Comparison of ENCODE assay signal across 9 mouse cellular contexts in the genomic region with DNA sequence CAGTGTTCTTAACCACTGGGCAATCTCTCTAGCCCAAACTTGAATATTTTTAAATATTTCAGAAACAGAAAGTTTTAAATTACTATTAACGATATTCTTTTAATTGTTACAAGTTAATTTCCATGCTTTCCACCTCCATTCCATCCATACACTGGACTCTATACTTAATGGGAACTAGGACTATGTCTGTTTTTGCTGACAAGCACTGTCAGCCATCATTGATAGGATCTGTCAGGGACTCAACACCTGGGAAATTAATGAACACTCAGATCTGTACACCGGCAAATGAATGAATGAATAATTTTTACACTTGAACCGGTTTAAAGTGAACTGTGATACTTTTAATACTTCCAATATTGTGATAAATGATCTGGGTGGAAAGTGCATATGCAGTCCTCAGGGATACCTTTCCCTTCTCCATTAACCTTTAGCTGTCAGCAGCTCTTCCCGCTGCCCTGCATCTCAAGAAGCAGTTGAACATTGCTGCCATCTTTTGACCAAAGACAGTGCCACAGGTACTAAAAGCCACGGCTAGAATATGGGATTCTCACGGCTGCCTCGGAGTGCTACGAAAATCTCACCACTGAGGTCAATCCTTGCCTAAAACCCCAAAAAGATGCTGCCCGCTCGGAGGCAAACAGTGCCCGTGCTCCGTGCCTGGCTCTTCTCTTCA.
DNase-seq lines count a peak whose midpoint lies in the region; ATAC-seq and TF ChIP-seq lines count a peak whose summit lies in the region.
"Had no signal": no experiment of that assay in that cellular context is flagged by ENCODE, and none has a peak within 500 bp of the region (broad histone marks: within the 10 kb centered on the region; RNA-seq: fewer than 3 reads in every experiment).

No protein-coding gene starts in this region.

- no peaks in the 10 kb centered on the region for H3K36me3 ChIP-seq in heart, postnatal 0 days (replicated peaks; ENCODE audit: control insufficient read depth, insufficient read depth, low read length)
- no peaks in the 10 kb centered on the region for H3K36me3 ChIP-seq in heart, embryonic 10.5 days
- H3K36me3 ChIP-seq in E14TG2a.4 (ENCODE audit: insufficient read depth, low read length) = no peaks in the 10 kb centered on the region
- no peaks in the 10 kb centered on the region for H3K36me3 ChIP-seq in hindbrain, embryonic 11.5 days (ENCODE audit: control insufficient read depth, insufficient read depth, low read length)
- H3K36me3 ChIP-seq: heart, embryonic 13.5 days had no signal

- H3K4me2 ChIP-seq in heart, postnatal 0 days (ENCODE audit: low read depth, low read length) = no peak overlapping the region
- no peak overlapping the region for H3K4me2 ChIP-seq in hindbrain, embryonic 11.5 days (replicated peaks; ENCODE audit: low read depth, low read length)
- H3K4me2 ChIP-seq: heart, embryonic 13.5 days had no signal

- no peaks in the 10 kb centered on the region for H3K4me1 ChIP-seq in heart, postnatal 0 days (ENCODE audit: control insufficient read depth, insufficient read depth)
- no peaks in the 10 kb centered on the region for H3K4me1 ChIP-seq in heart, embryonic 10.5 days
- peaks cover 8% of the 10 kb centered on the region for H3K4me1 ChIP-seq in E14TG2a.4 (replicated peaks; ENCODE audit: low read depth, low read length)
- no peaks in the 10 kb centered on the region for H3K4me1 ChIP-seq in hindbrain, embryonic 11.5 days (replicated peaks; ENCODE audit: control insufficient read depth, insufficient read depth, low read length)
- H3K4me1 ChIP-seq: heart, embryonic 13.5 days had no signal

- no peak overlapping the region for H3K4me3 ChIP-seq in heart, postnatal 0 days (ENCODE audit: low read depth, low read length)
- no peak overlapping the region for H3K4me3 ChIP-seq in heart, embryonic 10.5 days
- no peak overlapping the region for H3K4me3 ChIP-seq in E14TG2a.4 (replicated peaks; ENCODE audit: low read length)
- no peak overlapping the region for H3K4me3 ChIP-seq in hindbrain, embryonic 11.5 days (ENCODE audit: low read depth, low read length)
- H3K4me3 ChIP-seq: heart, embryonic 13.5 days had no signal

- no peak overlapping the region for H3K27ac ChIP-seq in heart, postnatal 0 days (ENCODE audit: low read depth)
- H3K27ac ChIP-seq in heart, embryonic 10.5 days = no peak overlapping the region
- no peak overlapping the region for H3K27ac ChIP-seq in hindbrain, embryonic 11.5 days (ENCODE audit: low read depth, low read length)
- H3K27ac ChIP-seq: heart, embryonic 13.5 days had no signal

- ATAC-seq in heart, postnatal 0 days (ENCODE audit: insufficient read depth, low read depth) = 0 out of 2 replicates have a peak, but pooled peaks have one; percentile 20
- ATAC-seq in hindbrain, embryonic 11.5 days (ENCODE audit: low FRiP score) = no peak

- 35% methylated on average over 12 of the region's 12 CpGs for WGBS in heart, postnatal 0 days
- 46% methylated on average over 12 of the region's 12 CpGs for WGBS in heart, embryonic 10.5 days
- WGBS in hindbrain, embryonic 11.5 days = 52% methylated on average over 12 of the region's 12 CpGs

- intact Hi-C loops in left cerebral cortex, postnatal 4 days (cut with DNase I) = loop anchor here (5.0 kb wide), 2 partner anchors 236 to 606 kb away; a partner anchor contains a TSS

- H3K9me3 ChIP-seq in heart, postnatal 0 days (replicated peaks; ENCODE audit: control insufficient read depth, low read length) = no peaks in the 10 kb centered on the region
- no peaks in the 10 kb centered on the region for H3K9me3 ChIP-seq in heart, embryonic 10.5 days
- H3K9me3 ChIP-seq in E14TG2a.4 (ENCODE audit: low read length) = no peaks in the 10 kb centered on the region
- H3K9me3 ChIP-seq in hindbrain, embryonic 11.5 days (ENCODE audit: control insufficient read depth, low read length) = no peaks in the 10 kb centered on the region
- H3K9me3 ChIP-seq: heart, embryonic 13.5 days had no signal

- TF ChIP-seq CTCF in heart, postnatal 0 days (IDR thresholded peaks at IDR 0.05; ENCODE audit: low read depth) = peak; percentile 92
- peak; percentile 15; the same call in 1 of the 2 replicates for TF ChIP-seq CTCF in E14TG2a.4 (conservative IDR thresholded peaks at IDR 0.05; ENCODE audit: low read length)

- no peak overlapping the region for H3K9ac ChIP-seq in heart, postnatal 0 days (replicated peaks; ENCODE audit: low read depth, low read length)
- H3K9ac ChIP-seq in hindbrain, embryonic 11.5 days (ENCODE audit: low read depth, low read length) = no peak overlapping the region
- H3K9ac ChIP-seq: heart, embryonic 13.5 days had no signal

- peak; percentile 53 for DNase-seq in heart, postnatal 0 days (ENCODE audit: low spot score)
- DNase-seq in heart, embryonic 10.5 days (ENCODE audit: low spot score) = no peak
- DNase-seq in cerebellum, adult 9-10 months = peak; percentile 53
- peak; percentile 55 for DNase-seq in hindbrain, embryonic 11.5 days (ENCODE audit: low spot score)
- DNase-seq in left cerebral cortex, postnatal 4 days = peak; percentile 44
- DNase-seq in retina, postnatal 7 days (ENCODE audit: low read depth, low spot score) = peak; percentile 49
- DNase-seq in urinary bladder, postnatal 10 days (ENCODE audit: low spot score) = no peak

- TF ChIP-seq EP300 in heart, postnatal 0 days (IDR thresholded peaks at IDR 0.05; ENCODE audit: low read depth) = no peak

- peaks cover 2% of the 10 kb centered on the region; the same call in 1 of the 2 replicates for H3K27me3 ChIP-seq in heart, postnatal 0 days (ENCODE audit: control insufficient read depth, insufficient read depth, low read length)
- H3K27me3 ChIP-seq in heart, embryonic 10.5 days (ENCODE audit: insufficient read depth, poor library complexity, severe bottlenecking) = peaks cover 34% of the 10 kb centered on the region
- peaks cover 2% of the 10 kb centered on the region; the same call in 1 of the 2 replicates for H3K27me3 ChIP-seq in E14TG2a.4 (ENCODE audit: insufficient read depth, low read length)
- H3K27me3 ChIP-seq in hindbrain, embryonic 11.5 days (ENCODE audit: control insufficient read depth, insufficient read depth, low read length) = no peaks in the 10 kb centered on the region

Comparison
In these comparisons a context has a peak if more than half of its experiments do, and no peak if none do; other contexts are left out.
1. DNase-seq: peak in heart, postnatal 0 days (single experiment), cerebellum, adult 9-10 months (single experiment), hindbrain, embryonic 11.5 days (single experiment), left cerebral cortex, postnatal 4 days (single experiment) and retina, postnatal 7 days (single experiment); none in heart, embryonic 10.5 days (single experiment) and urinary bladder, postnatal 10 days (single experiment).